Mouse (Mus musculus) ovary, postnatal 36 days (tissue): ENCODE measurements around the gene Pik3c2b.
A peak's percentile ranks its signal among the peaks of the same experiment; 100 is the strongest.
"Not testable (repeated sequence)": the region's sequence is repeated elsewhere in the genome, so short reads cannot be mapped to it uniquely, and the experiment has no call there.

ENCODE experiments used
- DNase-seq: peaks from one replicate; pipeline ENCODE4 v3.0.0; 2022; ENCODE audit warnings: low spot score, mixed read lengths

Gene Pik3c2b

GRCm38 (mm10) chr1:133033316-133034090 is 12.0 kb upstream of the Pik3c2b start:
- DNase-seq = peak; percentile 33

DNA sequence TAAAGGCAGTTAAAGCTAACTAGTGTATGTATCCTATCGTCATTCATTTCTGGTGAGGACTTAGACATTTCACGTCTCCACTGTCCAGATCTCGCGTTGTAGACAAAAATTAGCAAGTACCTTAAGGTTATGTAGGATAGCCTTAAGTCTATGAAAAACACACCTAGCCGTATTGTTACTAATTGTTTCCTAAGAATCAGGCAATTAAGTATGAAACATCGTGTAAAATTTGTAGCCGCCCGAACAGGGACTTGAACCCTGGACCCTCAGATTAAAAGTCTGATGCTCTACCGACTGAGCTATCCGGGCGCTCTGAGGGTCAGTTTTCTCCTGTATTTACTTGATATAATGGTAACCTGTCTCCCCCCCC is 11.4 kb upstream of the Pik3c2b start:
- no peak for DNase-seq

GRCm38 (mm10) chr1:133034682-133035081 is 10.8 kb upstream of the Pik3c2b start:
- not testable (repeated sequence) for DNase-seq

DNA sequence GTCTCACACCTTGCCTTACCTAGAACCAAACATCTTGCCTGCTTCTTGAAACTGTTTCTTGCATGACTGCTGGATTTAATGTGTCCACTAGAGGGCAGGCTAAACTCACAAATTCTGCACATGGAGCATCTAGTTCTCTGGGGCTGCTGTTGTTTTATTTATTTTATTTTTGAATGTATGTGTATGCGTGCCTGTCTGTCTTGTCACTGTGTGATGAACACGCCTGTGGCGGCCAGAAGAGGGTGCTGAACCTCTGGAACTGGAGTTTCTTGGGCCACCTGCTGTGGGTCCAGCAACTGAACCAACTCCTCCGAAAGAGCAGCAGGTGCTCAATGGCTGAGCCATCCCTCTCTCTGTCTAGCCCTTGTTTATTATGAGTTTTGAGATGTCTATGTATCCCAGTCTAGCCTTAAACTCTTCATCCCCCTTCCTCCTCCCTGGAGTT is 5.9 kb upstream of the Pik3c2b start:
- no peak for DNase-seq

DNA sequence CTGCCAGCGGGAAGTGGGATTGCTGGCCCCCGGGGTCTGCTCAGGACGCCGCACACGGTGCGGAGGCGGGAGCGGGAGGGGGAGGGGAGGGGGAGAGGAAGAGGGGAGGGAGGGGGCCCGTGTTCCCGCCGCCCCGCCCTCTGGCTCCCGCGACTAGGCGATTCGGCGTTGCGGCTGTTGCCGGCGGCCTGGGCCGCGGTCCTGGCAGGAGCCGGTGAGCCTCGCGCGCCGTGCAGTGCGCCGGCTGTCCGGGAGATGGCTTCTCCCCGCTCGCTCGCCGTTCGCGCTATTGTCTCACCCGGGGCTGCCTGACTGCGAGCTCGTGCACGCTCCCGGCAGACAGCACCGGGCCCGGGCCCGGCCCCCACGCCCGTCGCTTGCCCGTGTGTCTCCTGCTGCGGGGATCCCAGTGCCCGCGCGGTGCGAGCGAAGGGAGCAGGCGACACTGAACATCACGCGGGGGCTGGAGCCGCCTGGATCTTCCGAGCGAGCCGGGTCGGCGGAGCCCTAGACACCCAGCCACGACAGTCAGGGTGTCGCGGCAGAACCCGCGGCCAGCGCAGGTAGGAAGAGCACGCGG is 484 bp downstream of the Pik3c2b start:
- DNase-seq = peak; percentile 81

- peak; percentile 50 for DNase-seq
These were observed 1.0 kb downstream of the Pik3c2b start for GRCm38 (mm10) chr1:133046441-133046931.

- no peak for DNase-seq
These were observed 2.1 kb downstream of the Pik3c2b start for GRCm38 (mm10) chr1:133047575-133047974.

GRCm38 (mm10) chr1:133048690-133049089 is 3.2 kb downstream of the Pik3c2b start:
- DNase-seq = no peak

DNA sequence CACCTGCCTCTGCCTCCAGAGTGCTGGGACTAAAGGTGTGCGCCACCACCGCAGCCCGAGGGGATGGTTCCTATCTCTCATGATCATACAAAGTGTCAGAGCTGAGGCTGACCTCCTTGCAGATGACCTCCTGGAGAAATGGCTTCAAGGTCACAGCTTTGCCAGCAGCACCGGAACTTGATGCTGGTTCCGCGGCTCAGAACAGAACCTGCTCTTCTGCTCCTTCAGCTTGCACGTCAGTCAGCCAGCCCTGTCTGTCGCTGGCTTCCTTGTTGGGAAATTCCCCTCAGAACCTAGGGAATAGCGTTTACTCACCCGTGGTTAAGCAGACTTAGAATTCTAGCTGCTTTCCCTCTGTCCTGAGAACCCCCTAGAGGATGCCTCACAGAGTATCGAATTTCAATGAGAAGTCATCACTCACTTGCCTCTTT is 4.5 kb downstream of the Pik3c2b start:
- no peak for DNase-seq

DNA sequence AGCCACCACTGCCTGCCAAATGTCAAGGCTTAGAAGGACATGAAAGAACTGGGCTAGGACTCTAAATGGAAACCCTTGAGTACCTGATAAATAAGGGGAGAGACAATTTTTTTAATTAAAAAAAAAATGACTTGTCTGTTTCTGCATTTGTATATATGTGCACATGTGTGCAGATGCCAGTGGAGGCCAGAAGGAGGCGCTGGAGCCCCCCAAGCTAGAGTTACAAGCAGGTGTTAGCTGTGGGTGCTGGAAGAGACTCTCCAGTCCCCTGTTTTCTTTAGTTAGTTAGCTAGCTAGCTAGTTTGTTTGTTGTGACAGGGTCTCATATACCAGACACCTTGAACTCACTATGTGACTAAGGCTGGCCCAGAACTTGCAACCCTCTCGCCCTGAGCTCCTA is 6.4 kb downstream of the Pik3c2b start:
- DNase-seq = no peak

- DNase-seq = no peak
These were observed 7.6 kb downstream of the Pik3c2b start for GRCm38 (mm10) chr1:133053034-133053433.

GRCm38 (mm10) chr1:133054326-133054725 is 8.9 kb downstream of the Pik3c2b start:
- DNase-seq = no peak

DNA sequence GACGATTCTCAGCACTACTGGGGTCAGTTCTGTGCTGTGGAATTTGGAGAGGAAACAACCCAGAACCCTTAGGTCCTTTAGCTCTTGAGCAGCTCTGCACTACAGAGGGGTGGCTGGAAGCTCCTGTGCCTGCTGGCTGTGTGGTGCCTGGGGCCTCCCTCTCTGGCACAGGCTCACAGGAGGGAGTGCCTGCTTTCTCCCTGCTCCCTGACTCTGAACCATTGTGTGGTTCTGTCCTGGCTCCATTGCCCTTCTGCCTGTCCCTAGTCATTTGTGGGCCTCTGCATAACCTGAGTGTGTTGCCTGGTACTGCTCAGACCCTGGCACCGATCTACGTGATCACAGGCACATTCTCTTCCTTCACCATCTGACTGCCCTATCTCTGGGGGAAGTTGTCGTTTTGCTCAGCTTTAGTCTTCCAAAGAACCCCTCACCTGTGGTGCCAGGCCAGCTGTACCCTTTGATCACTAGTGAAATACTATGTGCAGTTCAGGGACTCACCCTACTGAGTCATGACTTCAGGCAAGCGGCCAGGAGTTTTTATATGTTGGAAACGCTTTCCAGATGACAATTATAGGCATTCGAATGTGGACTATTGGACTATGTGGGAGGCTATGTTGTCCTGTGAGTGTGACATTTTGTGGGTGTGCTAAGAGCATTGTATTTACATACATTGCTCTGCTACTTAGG is 12.0 kb downstream of the Pik3c2b start:
- DNase-seq = no peak

DNA sequence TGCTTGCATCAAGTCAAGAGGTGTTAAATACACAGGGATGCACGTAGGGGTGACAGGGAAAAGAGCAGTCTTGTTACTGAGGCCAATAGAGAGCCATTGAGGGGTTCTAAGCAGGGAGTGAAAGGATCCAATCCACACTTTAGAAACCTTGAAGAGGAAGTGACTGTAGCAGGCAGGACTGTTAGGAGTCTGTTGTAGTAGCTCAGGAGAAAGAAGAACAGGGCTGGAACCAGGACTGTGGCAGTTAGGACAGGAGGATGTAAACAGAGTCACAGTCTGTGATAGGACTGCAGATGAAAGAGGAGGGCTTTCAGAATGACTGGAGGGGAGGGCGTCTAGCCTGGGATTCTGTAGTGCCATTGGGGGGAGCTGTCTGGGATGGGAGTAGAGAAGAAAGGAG is 14.1 kb downstream of the Pik3c2b start:
- no peak for DNase-seq

DNA sequence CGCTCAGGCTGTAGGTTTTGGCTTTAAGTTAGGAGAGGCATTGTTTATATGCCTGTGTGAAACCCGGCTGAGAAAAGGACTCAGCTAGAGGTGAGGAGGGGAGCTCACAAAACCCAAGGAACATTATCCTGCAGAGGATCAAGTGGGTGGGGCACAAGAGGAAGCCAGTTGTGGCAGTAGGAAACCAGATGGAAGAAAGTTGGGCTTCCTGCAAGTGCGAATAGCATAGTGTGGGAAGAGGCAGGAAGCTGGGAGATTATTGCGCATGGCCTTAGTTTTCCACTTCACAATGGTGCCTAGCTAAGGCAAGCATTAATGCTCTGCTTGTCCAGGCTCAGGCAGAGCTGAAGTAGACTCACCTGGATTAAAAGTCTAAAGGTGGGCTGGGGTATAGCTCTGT is 15.2 kb downstream of the Pik3c2b start:
- no peak for DNase-seq

DNA sequence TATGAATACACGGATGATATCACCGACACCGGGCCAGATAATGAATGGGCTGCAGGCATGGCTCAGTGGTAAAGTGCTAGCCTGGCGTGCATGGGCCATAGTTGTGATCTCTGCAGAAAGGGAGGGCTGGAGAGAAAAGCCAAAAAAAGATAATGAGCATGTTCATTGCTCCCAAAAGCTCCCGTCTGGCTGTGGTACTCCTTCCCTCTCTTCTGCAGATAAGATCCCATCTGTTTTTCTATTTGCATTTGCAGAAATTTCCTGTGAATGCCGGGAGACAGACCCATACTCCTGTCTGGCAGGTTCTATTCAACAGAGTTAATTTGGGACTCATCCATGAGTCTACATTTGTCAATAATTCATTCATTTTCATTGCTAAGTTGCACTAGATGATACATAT is 17.7 kb downstream of the Pik3c2b start:
- DNase-seq = no peak

- DNase-seq = no peak
These were observed 22.8 kb downstream of the Pik3c2b start for GRCm38 (mm10) chr1:133068268-133068667.

- DNase-seq = no peak
These were observed 23.3 kb downstream of the Pik3c2b start for GRCm38 (mm10) chr1:133068669-133069274.

DNA sequence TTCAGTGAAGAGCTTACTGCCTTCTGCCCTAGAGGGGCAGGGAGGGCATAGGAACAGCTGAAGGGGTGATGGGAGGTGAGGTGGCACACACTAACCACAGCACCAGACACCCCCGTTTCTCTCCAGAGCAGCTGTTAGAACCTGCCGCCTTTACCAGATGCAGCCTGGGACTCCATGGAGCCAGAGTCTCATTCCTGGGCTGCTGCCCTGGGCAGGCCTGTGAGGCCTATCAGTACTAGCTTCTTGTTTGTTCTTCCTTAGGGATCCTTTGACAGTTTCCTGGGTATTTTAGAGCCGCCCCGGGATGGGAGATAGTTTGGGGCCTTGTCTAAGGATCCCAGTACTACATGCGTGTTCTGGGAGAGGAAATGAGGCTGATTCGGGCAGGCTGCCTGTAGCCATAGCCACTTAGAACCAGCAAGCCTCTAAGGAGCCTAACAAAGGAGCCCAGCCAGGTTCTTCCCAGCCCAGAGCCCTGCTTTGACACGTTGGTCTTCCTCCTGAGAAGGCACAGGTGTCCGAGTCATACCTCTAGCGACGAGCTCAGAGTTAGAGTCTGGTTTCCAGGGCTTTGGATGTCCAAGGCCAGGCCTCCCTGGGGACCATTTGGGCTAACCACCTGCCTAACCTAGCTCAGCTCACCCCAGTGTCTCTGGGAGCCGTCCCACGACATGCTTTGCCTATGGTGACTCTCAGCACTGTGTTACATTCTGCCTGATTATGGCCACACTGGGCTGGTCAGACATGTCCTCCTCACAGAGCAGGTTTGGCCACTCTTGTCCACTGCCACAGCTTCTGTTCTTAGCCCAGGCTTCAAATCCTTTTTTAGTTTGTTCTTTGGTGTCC is 24.0 kb downstream of the Pik3c2b start:
- no peak for DNase-seq

- DNase-seq = no peak
These were observed 24.7 kb downstream of the Pik3c2b start for GRCm38 (mm10) chr1:133070157-133070556.

DNA sequence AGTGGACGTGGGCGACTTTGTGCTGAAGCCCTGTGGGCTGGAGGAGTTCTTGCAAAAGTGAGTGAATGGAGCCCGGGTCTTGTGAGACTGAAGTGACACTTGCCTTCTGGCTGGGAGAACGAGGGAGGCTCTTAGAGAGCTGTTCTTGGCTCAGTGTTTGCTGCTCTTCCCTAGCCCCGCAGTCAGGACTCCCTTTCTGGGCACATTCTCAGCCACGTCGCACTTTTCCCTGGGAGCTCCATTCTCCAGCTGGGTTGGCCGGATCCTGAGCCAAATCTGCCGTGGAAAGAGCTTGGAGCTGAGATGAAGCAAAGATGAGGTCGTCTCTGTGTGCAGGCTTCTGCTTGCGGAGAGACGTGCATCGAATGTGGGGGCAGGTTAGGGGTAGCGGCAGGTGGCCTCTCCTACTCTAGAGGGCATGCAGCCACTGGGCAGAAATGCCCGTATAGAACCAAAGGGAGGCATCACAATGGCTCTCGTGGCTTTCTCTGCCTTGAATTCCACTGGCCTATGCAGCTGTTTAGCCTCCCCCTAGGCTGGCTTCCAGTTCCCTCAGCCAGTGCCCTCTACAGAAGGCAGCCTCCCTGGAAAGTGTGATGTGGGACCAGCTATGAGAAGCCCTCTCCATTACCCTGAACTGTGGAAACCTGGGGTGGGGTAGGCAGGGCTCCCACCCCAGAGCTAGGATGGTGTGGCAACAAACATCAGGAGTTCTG is 26.4 kb downstream of the Pik3c2b start:
- DNase-seq = no peak
